Mouse (Mus musculus) gastrocnemius, postnatal 36 days (tissue): Measurements from ENCODE around the gene Hoxd12. TPM values are rescaled to one million over a fixed set of nuclear protein-coding genes. Genes with fewer than 3 reads are reported as not detected.

ENCODE experiments used
- DNase-seq, 2 experiments: peaks; one replicate each; pipeline ENCODE4 v3.0.0; 2022
- intact Hi-C: fragments of 180-260 bp; cut with DNase I; formaldehyde crosslinking; loops from one replicate; pipeline ENCODE4 v1.15.1; 2025
- long read RNA-seq, 2 experiments: library from polyadenylated mRNA; stranded (forward); transcript quantifications; one replicate each; pipeline ENCODE4 v2.0.0; 2021
- total RNA-seq, 2 experiments: library from RNA; stranded (reverse); gene quantifications; 2 replicates each; pipeline ENCODE4 v1.2.3; 2021

The Hoxd12 gene
- not detected for total RNA-seq
- long read RNA-seq, experiment 1, result 0 reads
- long read RNA-seq, experiment 2, result 0 reads

- DNase-seq, result no peak
- intact Hi-C loops, result loop anchor here (5.0 kb wide), 1 partner anchor 1093 kb away; the partner anchor contains the start of gene Chrna1
Observed at GRCm38 (mm10) chr2:74674881-74675665, at the start of gene Hoxd12. Hoxd12 (plus strand) TSS chr2:74675013.

- no peak for DNase-seq
- intact Hi-C loops, result no loop called here
Observed at GRCm38 (mm10) chr2:74635412-74635811, 39.4 kb upstream of the Hoxd12 start.

- DNase-seq, result no peak
- intact Hi-C loops, result no loop called here
Observed at GRCm38 (mm10) chr2:74642431-74642830, 32.4 kb upstream of the Hoxd12 start.

GRCm38 (mm10) chr2:74645631-74646030 lies 29.2 kb upstream of the Hoxd12 start:
- intact Hi-C loops, result loop anchor here (5.0 kb wide), 1 partner anchor 63 kb away; no protein-coding TSS in a partner anchor

GRCm38 (mm10) chr2:74647082-74647864 lies 27.5 kb upstream of the Hoxd12 start:
- intact Hi-C loops, result loop anchor here (5.0 kb wide), 1 partner anchor 65 kb away; no protein-coding TSS in a partner anchor
- no peak for DNase-seq

More at GRCm38 (mm10) chr2:74645631-74646030, 29.2 kb upstream of the Hoxd12 start:
- no peak for DNase-seq

- intact Hi-C loops, result loop anchor here (10.0 kb wide), 2 partner anchors 188 to 1378 kb away; partner anchors contain the start of gene Sp9
- no peak for DNase-seq
Observed at GRCm38 (mm10) chr2:74652996-74653340, 21.8 kb upstream of the Hoxd12 start.

GRCm38 (mm10) chr2:74653781-74654535 lies 20.9 kb upstream of the Hoxd12 start:
- DNase-seq, result no peak
- intact Hi-C loops, result loop anchor here (10.0 kb wide), 2 partner anchors 189 to 1379 kb away; partner anchors contain the start of gene Sp9

GRCm38 (mm10) chr2:74654743-74655419 lies 19.9 kb upstream of the Hoxd12 start:
- intact Hi-C loops, result loop anchor here (10.0 kb wide), 2 partner anchors 190 to 1380 kb away; partner anchors contain the start of gene Sp9
- no peak for DNase-seq

GRCm38 (mm10) chr2:74655420-74655781 lies 19.4 kb upstream of the Hoxd12 start:
- intact Hi-C loops, result loop anchor here (10.0 kb wide), 2 partner anchors 191 to 1381 kb away; partner anchors contain the start of gene Sp9
- no peak for DNase-seq

GRCm38 (mm10) chr2:74655821-74656631 lies 18.8 kb upstream of the Hoxd12 start:
- intact Hi-C loops, result loop anchor here (10.0 kb wide), 2 partner anchors 191 to 1381 kb away; partner anchors contain the start of gene Sp9
- DNase-seq, result no peak

GRCm38 (mm10) chr2:74656632-74657021 lies 18.2 kb upstream of the Hoxd12 start:
- intact Hi-C loops, result loop anchor here (10.0 kb wide), 2 partner anchors 192 to 1382 kb away; partner anchors contain the start of gene Sp9

GRCm38 (mm10) chr2:74657251-74658023 lies 17.4 kb upstream of the Hoxd12 start:
- no peak for DNase-seq
- intact Hi-C loops, result loop anchor here (2.0 to 10.0 kb wide), 3 partner anchors 193 to 1383 kb away; partner anchors contain the start of gene Sp9

More at GRCm38 (mm10) chr2:74656632-74657021, 18.2 kb upstream of the Hoxd12 start:
- no peak for DNase-seq

- intact Hi-C loops, result loop anchor here (2.0 to 10.0 kb wide), 3 partner anchors 193 to 1383 kb away; partner anchors contain the start of gene Sp9
- no peak for DNase-seq
Observed at GRCm38 (mm10) chr2:74658024-74658666, 16.7 kb upstream of the Hoxd12 start.

- intact Hi-C loops, result loop anchor here (2.0 to 10.0 kb wide), 3 partner anchors 194 to 1384 kb away; partner anchors contain the start of gene Sp9
Observed at GRCm38 (mm10) chr2:74658667-74659371, 16.0 kb upstream of the Hoxd12 start.

GRCm38 (mm10) chr2:74659507-74660005 lies 15.3 kb upstream of the Hoxd12 start, which contains the start of gene Evx2:
Evx2 (minus strand) TSS chr2:74659557.
- intact Hi-C loops, result loop anchor here (2.0 to 10.0 kb wide), 4 partner anchors 195 to 1385 kb away; partner anchors contain the start of gene Sp9
- no peak for DNase-seq

More at GRCm38 (mm10) chr2:74658667-74659371, 16.0 kb upstream of the Hoxd12 start:
- DNase-seq, result no peak
